Mouse (Mus musculus) cerebellum, adult 11-12 months (tissue): ENCODE measurements around the gene Slc22a2.
A peak's percentile ranks its signal among the peaks of the same experiment; 100 is the strongest.
"Not testable (repeated sequence)": the region's sequence is repeated elsewhere in the genome, so short reads cannot be mapped to it uniquely, and the experiment has no call there.

ENCODE experiments used
- DNase-seq: peaks from one replicate; pipeline ENCODE4 v3.0.0; 2022

The Slc22a2 gene

GRCm38 (mm10) chr17:12583991-12584390, at the start of gene Slc22a2:
TSS of gene Slc22a2 (plus strand) at chr17:12584132.
- no peak for DNase-seq

GRCm38 (mm10) chr17:12534353-12535145, 49.4 kb upstream of the Slc22a2 start:
- DNase-seq: peak; percentile 43

GRCm38 (mm10) chr17:12562215-12562614, 21.7 kb upstream of the Slc22a2 start:
- DNase-seq: no peak

DNA sequence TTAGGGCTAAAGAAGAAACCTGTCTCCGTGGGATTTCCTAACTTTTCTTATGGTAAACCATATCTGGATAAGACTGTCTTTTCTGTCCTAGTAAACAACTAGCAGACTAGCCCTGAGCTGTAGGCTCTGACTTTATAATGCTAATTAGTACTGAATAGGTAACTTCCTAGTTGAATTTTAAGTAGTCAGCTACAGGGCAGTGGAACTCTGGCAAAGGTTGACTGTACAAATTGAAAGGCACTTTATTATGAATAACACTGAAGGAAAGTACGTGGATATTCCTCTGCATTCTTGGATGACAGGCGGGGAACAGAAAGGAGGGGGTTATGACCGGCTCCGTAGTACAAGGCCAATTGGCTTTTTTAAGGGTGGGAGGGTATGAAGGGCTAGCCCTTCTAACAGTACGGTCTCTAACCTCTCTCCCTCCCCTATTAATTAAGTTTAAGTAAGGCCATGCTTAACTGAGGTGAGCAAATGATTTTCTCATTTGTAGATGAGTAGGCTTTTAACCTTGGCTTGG, 19.4 kb upstream of the Slc22a2 start:
- DNase-seq: not testable (repeated sequence)

DNA sequence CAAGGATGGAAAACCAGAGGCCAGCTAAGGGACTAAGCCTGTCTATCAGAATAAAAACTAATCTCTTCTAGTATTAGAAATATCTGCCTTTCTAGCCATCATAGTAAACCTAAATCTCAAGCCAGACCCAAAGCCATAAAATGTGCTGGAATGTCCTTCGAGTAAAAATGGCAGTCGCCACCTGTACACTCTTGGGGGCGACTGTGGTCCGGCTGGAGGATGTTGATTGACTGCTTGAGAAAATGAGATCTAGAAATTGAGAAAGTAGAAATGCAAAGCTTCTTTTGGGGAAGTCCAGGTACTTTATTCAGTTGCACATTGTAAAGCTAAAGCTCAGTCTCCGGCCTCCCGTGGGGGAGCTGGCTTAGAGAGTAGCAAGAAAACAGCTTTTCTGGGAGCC, 18.5 kb upstream of the Slc22a2 start:
- no peak for DNase-seq

DNA sequence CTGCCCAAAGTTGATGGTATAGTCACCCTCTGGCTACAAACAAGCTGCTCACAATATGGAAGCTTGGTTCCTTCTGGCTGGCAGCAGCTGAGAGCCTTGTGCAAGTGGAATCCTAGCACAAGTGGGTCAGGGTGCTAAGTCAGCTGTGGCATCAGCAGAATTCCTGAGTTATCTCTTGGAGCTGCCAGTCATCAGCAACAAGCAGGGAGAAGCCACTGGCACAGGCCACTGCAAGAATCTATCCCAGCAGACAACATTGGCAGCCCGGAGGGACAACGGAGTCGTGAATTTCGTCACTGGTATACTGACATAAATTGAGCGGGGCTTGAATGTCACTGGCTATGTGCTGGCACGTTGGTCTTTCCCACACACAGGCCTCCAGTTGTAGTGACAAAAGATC, 12.6 kb upstream of the Slc22a2 start:
- DNase-seq: no peak

- DNase-seq: no peak
Observed at GRCm38 (mm10) chr17:12571924-12572463, 11.9 kb upstream of the Slc22a2 start.

DNA sequence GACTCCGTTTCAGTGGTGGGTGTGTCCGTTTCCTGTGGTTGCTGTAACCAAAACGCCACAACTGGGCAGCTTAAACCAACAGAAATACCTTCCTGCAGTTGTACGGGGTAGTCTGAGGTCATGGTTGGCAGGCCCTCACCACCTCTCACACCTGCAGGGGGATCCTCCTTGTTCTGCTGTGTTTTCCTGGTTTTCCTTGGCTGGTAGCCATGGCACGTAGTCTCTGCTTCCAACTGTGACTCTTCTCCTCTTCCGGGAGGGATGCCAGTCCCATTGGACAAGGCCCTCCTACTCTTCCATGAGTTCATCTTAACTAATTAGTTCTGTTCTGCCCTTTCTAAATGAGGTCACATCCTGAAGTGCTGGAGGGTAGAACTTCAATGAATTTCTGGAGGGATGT, 8.5 kb upstream of the Slc22a2 start:
- DNase-seq: no peak

- DNase-seq: no peak
Observed at GRCm38 (mm10) chr17:12577096-12577495, 6.8 kb upstream of the Slc22a2 start.

DNA sequence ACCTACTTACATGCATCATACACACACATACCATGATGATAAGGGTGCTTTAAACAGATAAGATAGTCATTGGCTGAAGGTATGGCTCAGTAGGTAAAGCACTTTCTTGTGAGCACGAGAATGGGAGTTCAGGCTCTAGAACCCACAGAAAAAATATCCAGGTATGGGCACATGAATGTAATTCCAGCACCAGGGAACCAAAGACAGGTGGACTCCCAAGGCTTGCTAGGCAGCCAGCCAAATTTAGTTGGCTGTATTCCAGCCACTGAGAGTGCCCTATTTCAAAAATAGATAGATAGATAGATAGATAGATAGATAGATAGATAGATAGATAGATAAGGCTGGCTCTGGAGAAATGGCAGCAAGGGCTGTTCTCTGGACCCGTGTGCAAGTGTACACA, 1.4 kb downstream of the Slc22a2 start:
- no peak for DNase-seq

GRCm38 (mm10) chr17:12586966-12587365, 3.0 kb downstream of the Slc22a2 start:
- DNase-seq: no peak

GRCm38 (mm10) chr17:12588801-12589247, 4.9 kb downstream of the Slc22a2 start:
- DNase-seq: no peak

GRCm38 (mm10) chr17:12590911-12591625, 7.1 kb downstream of the Slc22a2 start:
- no peak for DNase-seq

- no peak for DNase-seq
Observed at GRCm38 (mm10) chr17:12595846-12596515, 12.0 kb downstream of the Slc22a2 start.

DNA sequence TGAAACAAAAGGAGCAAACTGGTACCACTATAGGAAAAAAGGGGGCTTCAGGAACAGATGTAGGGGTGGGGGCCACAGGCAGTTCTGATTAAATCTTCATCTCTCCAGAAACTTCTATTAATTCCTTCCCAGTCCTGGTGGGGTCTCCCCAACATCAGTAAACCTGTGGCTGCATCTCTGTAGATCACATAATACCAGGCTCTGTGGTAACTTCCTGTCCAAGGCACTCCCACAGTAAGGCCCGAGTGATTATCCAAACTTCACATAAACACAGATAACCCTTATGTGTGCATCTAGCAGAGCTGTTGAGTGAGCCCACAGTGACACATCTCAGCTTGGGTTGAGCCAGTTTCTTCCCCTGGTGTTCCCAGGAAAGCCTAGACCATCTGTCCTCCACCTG, 22.7 kb downstream of the Slc22a2 start:
- DNase-seq: no peak

DNA sequence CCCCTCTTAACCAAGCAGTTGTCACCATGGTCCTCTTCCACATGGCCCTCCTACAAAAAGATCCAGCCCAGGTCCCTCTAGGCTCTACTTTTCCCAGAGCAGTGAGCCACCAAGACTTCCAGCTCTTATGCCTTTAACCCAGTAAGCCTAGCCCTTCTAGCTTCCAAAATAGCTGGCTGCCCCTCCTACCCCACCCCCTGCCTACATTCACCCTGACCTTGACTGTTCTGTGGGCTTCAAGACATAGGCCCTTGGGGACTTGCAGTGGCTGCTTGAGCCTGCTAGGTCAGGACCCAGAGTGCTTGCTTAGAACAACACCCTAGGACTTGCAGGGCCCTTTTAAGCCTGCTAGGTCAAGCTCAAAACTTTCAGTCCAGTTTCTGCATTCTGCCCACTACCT, 23.3 kb downstream of the Slc22a2 start:
- DNase-seq: no peak

- no peak for DNase-seq
Observed at GRCm38 (mm10) chr17:12614511-12615385, 30.8 kb downstream of the Slc22a2 start.

DNA sequence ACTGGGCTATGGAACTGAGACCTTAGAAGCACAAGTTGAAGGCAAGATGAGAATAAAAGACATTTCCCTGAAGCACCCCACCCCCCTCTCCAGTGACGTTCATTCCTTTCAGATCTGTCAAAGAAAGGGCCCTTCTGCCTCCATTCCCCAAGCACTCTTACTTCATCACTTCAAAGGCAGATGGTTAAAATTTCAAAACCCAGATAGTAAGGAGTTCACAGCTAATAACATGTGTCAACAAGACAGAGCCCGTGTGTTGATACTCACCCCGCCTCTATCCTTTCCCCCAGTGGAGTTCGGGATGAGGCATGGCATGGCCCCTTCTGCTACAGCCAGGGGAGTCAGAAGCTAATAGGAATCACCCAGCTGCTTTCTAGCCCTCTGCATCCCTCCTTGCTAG, 31.5 kb downstream of the Slc22a2 start:
- DNase-seq: no peak

DNA sequence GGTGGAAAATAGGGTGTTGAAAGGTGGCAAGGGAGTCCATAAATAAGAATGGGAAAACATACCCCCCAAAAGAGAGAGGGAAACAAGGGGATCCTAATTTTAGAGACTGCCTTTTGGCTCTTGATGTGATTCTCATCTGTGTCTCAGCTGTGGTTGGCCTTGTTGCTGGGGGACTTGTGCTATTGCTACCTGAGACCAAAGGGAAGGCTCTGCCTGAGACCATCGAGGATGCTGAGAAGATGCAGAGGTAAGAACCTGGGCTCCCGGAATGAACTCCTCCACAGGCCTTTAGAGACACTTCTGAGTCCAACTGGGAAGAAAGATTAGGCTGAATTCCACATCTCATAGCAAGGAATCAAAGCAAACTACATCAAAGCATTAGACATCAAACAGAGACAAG, 35.7 kb downstream of the Slc22a2 start:
- no peak for DNase-seq

DNA sequence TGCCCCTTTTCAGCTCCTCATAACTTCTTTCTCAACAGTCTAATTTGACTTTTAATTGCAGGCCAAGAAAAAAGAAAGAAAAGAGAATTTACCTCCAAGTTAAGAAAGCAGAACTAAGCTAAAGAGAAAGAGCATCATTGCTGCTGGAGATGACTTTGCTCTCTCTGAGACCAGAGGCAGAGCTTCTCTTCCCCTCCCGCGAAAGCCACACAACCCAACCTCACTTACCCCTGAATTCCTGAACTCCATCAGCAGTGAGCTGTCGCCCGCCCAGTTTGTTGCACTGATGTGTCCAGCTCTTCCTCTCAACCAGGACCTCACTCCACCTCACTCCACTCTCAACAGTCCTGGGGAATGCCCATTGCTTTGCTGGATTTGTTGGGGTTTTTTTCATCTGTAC, 44.1 kb downstream of the Slc22a2 start:
- no peak for DNase-seq

GRCm38 (mm10) chr17:12630976-12631730, 47.2 kb downstream of the Slc22a2 start:
- no peak for DNase-seq
